ENCODE assay signal across 18 mouse cellular contexts in the genomic region with DNA sequence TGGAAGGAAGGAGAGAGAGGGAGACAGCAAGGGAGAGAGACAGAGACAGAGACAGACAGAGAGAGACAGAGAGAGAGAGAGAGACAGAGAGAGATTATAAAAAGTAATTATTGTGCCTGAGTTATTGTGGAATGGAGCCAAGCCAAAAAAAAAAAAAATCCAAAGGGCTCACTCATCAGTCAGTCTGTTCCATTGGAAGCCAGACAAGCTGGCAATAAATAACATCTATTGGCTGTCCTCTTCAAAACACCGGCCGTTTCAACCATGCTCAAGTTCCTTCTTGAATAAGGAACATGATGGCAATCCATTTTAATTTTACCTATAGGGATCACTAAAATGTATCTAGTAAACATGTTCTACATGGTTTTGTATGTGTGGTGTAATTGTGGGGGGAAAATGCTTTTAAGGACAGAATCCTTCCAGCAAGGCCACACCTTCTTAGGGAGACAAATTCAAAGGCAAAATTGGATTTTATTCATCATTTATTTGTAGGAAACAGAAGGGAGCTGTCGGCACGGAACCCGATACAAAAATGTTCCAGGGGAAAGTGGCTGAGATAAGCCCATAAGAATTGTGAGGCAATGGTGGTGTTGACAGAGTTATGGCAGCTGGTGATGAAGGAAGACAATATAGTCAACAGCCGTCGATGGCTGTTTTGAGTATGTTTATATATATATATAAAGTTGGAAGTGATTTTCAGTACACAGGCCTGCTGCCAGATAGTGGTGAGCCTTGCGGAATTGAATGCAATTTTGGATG. TPM values are rescaled to one million over a fixed set of nuclear protein-coding genes. Genes with fewer than 3 reads are reported as not detected.
DNase-seq lines count a peak whose midpoint lies in the region; ATAC-seq and TF ChIP-seq lines count a peak whose summit lies in the region.
"Had no signal": no experiment of that assay in that cellular context is flagged by ENCODE, and none has a peak within 500 bp of the region (broad histone marks: within the 10 kb centered on the region; RNA-seq: fewer than 3 reads in every experiment).

No protein-coding gene starts in this region.

- no peak overlapping the region for H3K4me2 ChIP-seq in forebrain, embryonic 15.5 days (replicated peaks)
- no peak overlapping the region for H3K4me2 ChIP-seq in lung, embryonic 14.5 days
- H3K4me2 ChIP-seq: embryonic facial prominence, embryonic 15.5 days; heart, embryonic 11.5 days; neural tube, embryonic 12.5 days had no signal

- H3K27ac ChIP-seq in forebrain, embryonic 15.5 days (replicated peaks), result peak overlapping the region; percentile 50
- no peak overlapping the region for H3K27ac ChIP-seq in forebrain, embryonic 10.5 days
- H3K27ac ChIP-seq in lung, embryonic 14.5 days (ENCODE audit: low read depth), result no peak overlapping the region
- H3K27ac ChIP-seq: embryonic facial prominence, embryonic 15.5 days; liver, embryonic 14.5 days; neural tube, embryonic 12.5 days had no signal

- DNase-seq in forebrain, embryonic 10.5 days (ENCODE audit: extremely low spot score, low spot score), result no peak
- DNase-seq in lung, embryonic 14.5 days, result peak; percentile 98
- no peak for DNase-seq in lung, adult 2 months
- DNase-seq in layer of hippocampus, postnatal 14 days (ENCODE audit: low spot score in 2 of 2), result peak; percentile 11 to 67
- DNase-seq in thymus, postnatal 10 days (ENCODE audit: low spot score in 2 of 2), result no peak
- DNase-seq: adrenal gland, adult 8-10 months; gastrocnemius, postnatal 14 days; heart, postnatal 36 days; thymus, adult 18-20 months had no signal

- H3K9me3 ChIP-seq in forebrain, embryonic 15.5 days, result no peaks in the 10 kb centered on the region
- H3K9me3 ChIP-seq in forebrain, embryonic 10.5 days, result no peaks in the 10 kb centered on the region
- no peaks in the 10 kb centered on the region for H3K9me3 ChIP-seq in lung, embryonic 14.5 days (ENCODE audit: low read depth, low read length)
- H3K9me3 ChIP-seq: embryonic facial prominence, embryonic 15.5 days; G1E; megakaryocyte, embryonic 14.5 days; neural tube, embryonic 12.5 days had no signal

- H3K36me3 ChIP-seq in forebrain, embryonic 15.5 days, result no peaks in the 10 kb centered on the region
- H3K36me3 ChIP-seq in forebrain, embryonic 10.5 days (replicated peaks), result no peaks in the 10 kb centered on the region
- no peaks in the 10 kb centered on the region for H3K36me3 ChIP-seq in lung, embryonic 14.5 days (ENCODE audit: insufficient read depth)
- H3K36me3 ChIP-seq: embryonic facial prominence, embryonic 15.5 days; G1E; neural tube, embryonic 12.5 days had no signal

- no peak overlapping the region for H3K9ac ChIP-seq in forebrain, embryonic 15.5 days (replicated peaks)
- H3K9ac ChIP-seq in lung, embryonic 14.5 days, result no peak overlapping the region
- H3K9ac ChIP-seq: embryonic facial prominence, embryonic 15.5 days; liver, embryonic 14.5 days; neural tube, embryonic 12.5 days had no signal

- ATAC-seq in forebrain, embryonic 15.5 days (replicated peaks), result peak; percentile 85
- peak; percentile 98 for ATAC-seq in lung, embryonic 14.5 days (ENCODE audit: insufficient read depth)
- no peak for ATAC-seq in activated CD4-positive, CD25-positive, alpha-beta regulatory T cell, adult 4 months

- WGBS in forebrain, embryonic 15.5 days, result 59% methylated on average over 8 of the region's 8 CpGs
- WGBS in forebrain, embryonic 10.5 days, result 92% methylated on average over 8 of the region's 8 CpGs
- WGBS in lung, embryonic 14.5 days, result 39% methylated on average over 8 of the region's 8 CpGs
- 54% methylated on average over 8 of the region's 8 CpGs for WGBS in lung, adult 2 months

- TF ChIP-seq CTCF in lung, embryonic 14.5 days (IDR thresholded peaks at IDR 0.05; ENCODE audit: low read depth), result no peak
- no peak for TF ChIP-seq CTCF in lung, adult 2 months (IDR thresholded peaks at IDR 0.05; ENCODE audit: insufficient read depth, low read length)

- H3K4me1 ChIP-seq in forebrain, embryonic 15.5 days, result peaks cover 8% of the 10 kb centered on the region; the same call in 1 of the 2 replicates
- peaks cover 16% of the 10 kb centered on the region for H3K4me1 ChIP-seq in forebrain, embryonic 10.5 days
- H3K4me1 ChIP-seq in lung, embryonic 14.5 days (ENCODE audit: insufficient read depth), result no peaks in the 10 kb centered on the region
- H3K4me1 ChIP-seq in lung, adult 2 months (ENCODE audit: control insufficient read depth, insufficient read depth, low read length), result no peaks in the 10 kb centered on the region
- H3K4me1 ChIP-seq: embryonic facial prominence, embryonic 15.5 days; megakaryocyte, embryonic 14.5 days; neural tube, embryonic 12.5 days had no signal

- H3K4me3 ChIP-seq in forebrain, embryonic 15.5 days, result no peak overlapping the region
- H3K4me3 ChIP-seq in forebrain, embryonic 10.5 days, result no peak overlapping the region
- H3K4me3 ChIP-seq in lung, embryonic 14.5 days (ENCODE audit: low read depth, low read length), result no peak overlapping the region
- H3K4me3 ChIP-seq in lung, adult 2 months (replicated peaks; ENCODE audit: extremely low read depth, low read depth, low read length), result no peak overlapping the region
- H3K4me3 ChIP-seq: embryonic facial prominence, embryonic 15.5 days; megakaryocyte, embryonic 14.5 days; neural tube, embryonic 12.5 days had no signal

- no peak for TF ChIP-seq POLR2A in lung, adult 2 months (IDR thresholded peaks at IDR 0.05; ENCODE audit: borderline replicate concordance, extremely low read depth, low read depth, low read length)

- H3K27me3 ChIP-seq in forebrain, embryonic 15.5 days, result no peaks in the 10 kb centered on the region
- H3K27me3 ChIP-seq in forebrain, embryonic 10.5 days (ENCODE audit: poor library complexity, severe bottlenecking), result no peaks in the 10 kb centered on the region
- H3K27me3 ChIP-seq in lung, embryonic 14.5 days (ENCODE audit: insufficient read depth, low read length), result no peaks in the 10 kb centered on the region
- H3K27me3 ChIP-seq: embryonic facial prominence, embryonic 15.5 days; megakaryocyte, embryonic 14.5 days; neural tube, embryonic 12.5 days had no signal

RNA-seq across cellular contexts. Expression of a gene that starts 3.7 kb away (rescaled TPM):
- 5.2 and 6.0 TPM in 2 replicates for polyA plus RNA-seq in forebrain, embryonic 15.5 days (2015; fragmentation: Nextera tagmentation; extraction: Ambion mirVana)
- polyA plus RNA-seq in forebrain, embryonic 10.5 days (2016; fragmentation: Nextera tagmentation; extraction: Ambion mirVana), result 0.55 and 0.71 TPM in 2 replicates
- 3.5 and 3.9 TPM in 2 replicates for polyA plus RNA-seq in lung, embryonic 14.5 days (2014; fragmentation: Nextera tagmentation; extraction: Ambion mirVana)
- polyA plus RNA-seq in lung, adult 2 months (2012; rRNA removed), result 0.43 and 0.80 TPM in 2 replicates
- total RNA-seq in layer of hippocampus, postnatal 14 days (2021), result 100 to 1,000 TPM; 127 to 131 TPM
- polyA plus RNA-seq in activated CD4-positive, CD25-positive, alpha-beta regulatory T cell, adult 4 months (2017; shearing (Covaris generic)), result under 1 TPM; 0.28 to 0.34 TPM
- total RNA-seq: common myeloid progenitor, adult 5-6 weeks had no signal
- polyA plus RNA-seq: G1E; heart, embryonic 11.5 days had no signal

Comparison
In these comparisons a context has a peak if more than half of its experiments do, and no peak if none do; other contexts are left out.
1. DNase-seq: peak in lung, embryonic 14.5 days (single experiment) and layer of hippocampus, postnatal 14 days (2 of 2); none in forebrain, embryonic 10.5 days (single experiment), lung, adult 2 months (single experiment) and thymus, postnatal 10 days (0 of 2).